Mouse (Mus musculus) gastrocnemius, adult 2 months (tissue): ENCODE results near the gene Psg19. TPM values are rescaled to one million over a fixed set of nuclear protein-coding genes. Genes with fewer than 3 reads are reported as not detected.
A peak's percentile ranks its signal among the peaks of the same experiment; 100 is the strongest.
"Not testable (repeated sequence)": the region's sequence is repeated elsewhere in the genome, so short reads cannot be mapped to it uniquely, and the experiment has no call there.

Source experiments
- DNase-seq: peaks from one replicate; pipeline ENCODE4 v3.0.0; 2022
- H3K27ac ChIP-seq: fragments of 200-600 bp; 2 replicates; pipeline ENCODE4 v1.8.1; 2022; ENCODE audit warnings: mild to moderate bottlenecking
- H3K4me3 ChIP-seq: fragments of 200-600 bp; 2 replicates; pipeline ENCODE4 v1.8.1; 2022; ENCODE audit warnings: mild to moderate bottlenecking, moderate library complexity
- CTCF ChIP-seq: fragments of 200-600 bp; IDR thresholded peaks from 2 replicates; pipeline ENCODE4 v1.8.1; 2022; ENCODE audit warnings: antibody characterized with exemption, mild to moderate bottlenecking, moderate library complexity
- intact Hi-C: fragments of 180-260 bp; cut with DNase I; formaldehyde crosslinking; loops from one replicate; pipeline ENCODE4 v1.15.1; 2025
- long read RNA-seq, 2 experiments: library from polyadenylated mRNA; stranded (forward); transcript quantifications; one replicate each; pipeline ENCODE4 v2.0.0; 2021
- total RNA-seq, 2 experiments: library from RNA; stranded (reverse); gene quantifications; 2 replicates each; pipeline ENCODE4 v1.2.3; 2021

Psg19 gene
- total RNA-seq, result not detected
- long read RNA-seq, experiment 1, result 0 reads
- long read RNA-seq, experiment 2, result 0 reads

- TF ChIP-seq CTCF, result no peak
- no peak for DNase-seq
- H3K4me3 ChIP-seq, result no peak within 1 kb of the TSS
- no peak within 1 kb of the TSS for H3K27ac ChIP-seq
- intact Hi-C loops, result no loop called here
Measured at GRCm38 (mm10) chr7:18798420-18798819, at the start of gene Psg19. Gene Psg19, minus strand, starts transcription at chr7:18798520.

GRCm38 (mm10) chr7:18844811-18845210 is 46.5 kb upstream of the Psg19 start:
- intact Hi-C loops, result no loop called here
- no peak overlapping the region for H3K4me3 ChIP-seq
- DNase-seq, result peak; percentile 31
- H3K27ac ChIP-seq, result no peak overlapping the region
- TF ChIP-seq CTCF, result no peak

GRCm38 (mm10) chr7:18841174-18841567 is 42.9 kb upstream of the Psg19 start:
- DNase-seq, result no peak
- TF ChIP-seq CTCF, result no peak
- Histone ChIP-seq H3K27ac (peak overlapping the region; percentile 92), H3K4me3 (peak overlapping the region; percentile 79)
- intact Hi-C loops, result no loop called here

DNA sequence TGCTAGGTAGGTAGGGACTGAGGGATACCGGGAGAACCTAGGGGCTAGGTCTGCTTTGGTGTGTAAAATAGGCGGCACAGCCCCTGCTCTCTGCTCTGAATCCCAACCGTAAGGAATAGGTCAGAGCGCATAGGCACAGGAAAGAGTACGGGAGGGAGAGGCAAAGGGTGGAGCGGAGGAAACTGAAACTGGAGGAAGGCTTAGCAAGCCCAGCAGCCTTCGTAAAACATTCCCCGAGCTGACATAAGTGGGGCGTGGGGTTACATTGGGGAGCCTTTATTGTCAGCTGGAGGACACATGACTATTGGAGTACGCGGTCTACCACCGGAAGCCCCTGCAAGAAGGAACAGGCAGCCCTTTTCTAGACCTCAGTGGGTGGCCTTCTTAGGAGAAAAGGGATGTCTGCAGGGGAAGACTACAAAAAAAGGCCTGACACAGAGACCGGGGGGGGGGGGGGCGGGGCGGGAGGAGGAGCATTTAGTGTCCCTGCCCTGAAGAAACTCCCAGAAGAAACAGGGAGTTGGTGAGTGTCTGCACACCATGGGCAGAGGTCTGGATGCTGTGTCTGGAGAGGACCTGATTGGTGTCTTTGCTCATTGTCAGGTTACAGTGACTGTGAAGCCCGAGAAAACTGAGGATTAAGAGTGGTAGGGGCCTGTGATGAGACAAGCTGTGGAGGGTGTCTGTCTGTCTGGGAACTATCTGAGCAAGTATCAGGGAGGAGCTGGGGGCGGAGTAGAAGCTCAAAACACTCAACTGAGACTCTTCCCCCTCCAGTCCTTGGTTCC is 42.3 kb upstream of the Psg19 start:
- DNase-seq, result peak; percentile 64
- intact Hi-C loops, result no loop called here
- Histone ChIP-seq H3K27ac (peak overlapping the region; percentile 92), H3K4me3 (peak overlapping the region; percentile 79)
- no peak for TF ChIP-seq CTCF

GRCm38 (mm10) chr7:18839865-18840264 is 41.5 kb upstream of the Psg19 start, which contains the start of gene Mill2:
Gene Mill2, plus strand, starts transcription at chr7:18839966.
- DNase-seq, result peak; percentile 26
- TF ChIP-seq CTCF, result no peak
- peak within 1 kb of the TSS; percentile 92 for H3K27ac ChIP-seq
- peak within 1 kb of the TSS; percentile 79 for H3K4me3 ChIP-seq
- intact Hi-C loops, result no loop called here

DNA sequence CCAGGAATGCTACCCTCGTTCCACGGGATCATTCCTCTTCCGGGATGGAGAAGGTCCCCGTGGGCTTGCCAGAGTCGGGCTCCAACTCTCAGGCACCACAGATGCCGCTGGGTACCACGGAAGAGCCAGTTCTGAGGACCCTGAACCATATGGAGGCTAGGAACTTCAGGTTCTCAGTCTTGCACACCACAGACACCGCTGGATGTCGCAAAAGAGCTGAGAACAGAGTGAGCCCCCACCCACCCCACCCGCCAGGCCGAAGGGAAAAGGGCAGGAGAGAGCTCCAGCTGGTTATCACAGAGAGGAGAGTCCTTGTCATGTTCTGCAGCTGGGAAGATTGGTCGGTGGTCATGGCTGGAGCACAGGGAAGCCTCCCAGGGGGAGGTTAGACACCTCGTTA is 34.0 kb upstream of the Psg19 start:
- Histone ChIP-seq H3K27ac (no peak overlapping the region), H3K4me3 (no peak overlapping the region)
- intact Hi-C loops, result no loop called here
- TF ChIP-seq CTCF, result peak; percentile 45; the same call in 1 of the 2 replicates
- DNase-seq, result no peak

DNA sequence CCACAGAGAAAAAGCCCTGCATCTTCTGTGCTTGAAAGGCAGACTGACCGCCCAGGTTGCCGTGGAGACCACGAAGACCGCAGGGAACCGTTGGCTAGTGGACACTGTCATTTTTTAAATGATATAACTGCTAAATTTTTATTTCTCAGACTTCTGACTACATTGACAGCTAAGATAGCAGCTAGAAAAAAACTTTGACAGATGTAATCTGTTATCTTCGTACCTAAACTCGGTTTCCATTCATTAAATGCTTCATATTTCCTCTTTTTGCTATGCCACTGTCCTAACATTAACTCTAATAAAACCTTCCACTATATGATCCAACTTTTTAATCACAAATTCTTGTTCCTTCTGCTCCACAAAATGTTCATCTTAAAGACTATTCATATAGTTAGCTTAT is 31.2 kb upstream of the Psg19 start:
- no peak overlapping the region for H3K27ac ChIP-seq
- intact Hi-C loops, result loop anchor here (2.0 kb wide), 1 partner anchor 43 kb away; no protein-coding TSS in a partner anchor
- no peak for TF ChIP-seq CTCF
- no peak overlapping the region for H3K4me3 ChIP-seq
- DNase-seq, result no peak

- Histone ChIP-seq H3K4me3 (no peak overlapping the region), H3K27ac (no peak overlapping the region)
- intact Hi-C loops, result loop anchor here (2.0 kb wide), 1 partner anchor 44 kb away; no protein-coding TSS in a partner anchor
- no peak for DNase-seq
- TF ChIP-seq CTCF, result peak; percentile 63
Measured at GRCm38 (mm10) chr7:18828592-18828991, 30.3 kb upstream of the Psg19 start.

GRCm38 (mm10) chr7:18827792-18828546 is 29.6 kb upstream of the Psg19 start:
- intact Hi-C loops, result loop anchor here (2.0 kb wide), 1 partner anchor 45 kb away; no protein-coding TSS in a partner anchor

GRCm38 (mm10) chr7:18821507-18821906 is 23.2 kb upstream of the Psg19 start, which contains the start of gene Psg17:
Gene Psg17, minus strand, starts transcription at chr7:18821607.
- H3K27ac ChIP-seq, result no peak within 1 kb of the TSS
- no peak for DNase-seq
- intact Hi-C loops, result no loop called here
- TF ChIP-seq CTCF, result no peak
- H3K4me3 ChIP-seq, result no peak within 1 kb of the TSS

More at GRCm38 (mm10) chr7:18827792-18828546, 29.6 kb upstream of the Psg19 start:
- H3K4me3 ChIP-seq, result no peak overlapping the region
- no peak for TF ChIP-seq CTCF
- no peak for DNase-seq
- H3K27ac ChIP-seq, result no peak overlapping the region

DNA sequence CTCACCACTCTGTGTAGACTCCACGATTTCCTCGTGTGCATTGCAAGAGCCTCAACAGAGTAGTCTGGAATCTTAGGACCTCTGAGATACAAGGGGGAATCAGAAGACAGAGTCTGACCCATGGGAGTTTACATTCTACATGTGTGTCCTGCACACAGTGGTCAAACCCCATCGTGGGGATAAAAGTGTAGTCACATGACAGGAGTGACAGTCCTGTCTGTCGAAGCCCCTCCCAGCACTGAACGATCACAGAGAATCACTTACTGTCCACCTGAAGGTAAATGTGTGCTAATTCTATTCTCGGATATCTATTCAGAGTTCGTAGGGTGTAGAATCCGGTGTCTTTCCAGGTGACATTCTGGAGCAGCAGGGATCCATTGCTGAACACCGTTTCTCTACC is 20.0 kb upstream of the Psg19 start:
- intact Hi-C loops, result no loop called here
- Histone ChIP-seq H3K27ac (no peak overlapping the region), H3K4me3 (no peak overlapping the region)
- TF ChIP-seq CTCF, result no peak
- DNase-seq, result no peak

- H3K27ac ChIP-seq, result no peak overlapping the region
- TF ChIP-seq CTCF, result no peak
- intact Hi-C loops, result no loop called here
- H3K4me3 ChIP-seq, result no peak overlapping the region
- no peak for DNase-seq
Measured at GRCm38 (mm10) chr7:18803526-18803925, 5.2 kb upstream of the Psg19 start.

DNA sequence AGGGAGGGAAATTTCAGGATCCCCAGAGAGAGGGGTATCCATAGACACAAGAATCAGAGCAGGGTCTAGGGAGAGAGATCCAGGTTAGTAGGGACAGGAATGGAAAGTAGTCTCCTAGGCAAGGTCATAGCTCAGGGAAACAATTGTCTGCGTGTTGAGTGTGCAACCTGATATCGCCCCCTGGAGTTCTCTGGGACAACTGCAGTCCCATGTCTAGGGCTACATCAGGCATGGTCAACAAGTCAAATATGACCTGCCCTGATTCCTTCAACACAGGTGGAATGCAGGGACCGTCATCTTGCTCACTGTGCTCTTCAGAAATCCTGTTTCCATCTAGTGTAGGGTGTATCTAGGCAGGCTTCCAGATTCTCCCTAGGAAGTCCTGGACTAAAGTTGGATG is 809 bp upstream of the Psg19 start:
- TF ChIP-seq CTCF, result peak; percentile 27; the same call in 1 of the 2 replicates
- no peak overlapping the region for H3K27ac ChIP-seq
- H3K4me3 ChIP-seq, result no peak overlapping the region
- DNase-seq, result no peak
- intact Hi-C loops, result no loop called here

- H3K4me3 ChIP-seq, DNase-seq, intact Hi-C loops, H3K27ac ChIP-seq: not testable (repeated sequence)
Measured at GRCm38 (mm10) chr7:18790671-18791070, 7.6 kb downstream of the Psg19 start.
